Mouse (Mus musculus): Measurements from ENCODE around the gene Snrpa1. TPM values are rescaled to one million over a fixed set of nuclear protein-coding genes. Genes with fewer than 3 reads are reported as not detected.

Gene Snrpa1
- total RNA-seq, 2 experiments from 2014 or later: 31.4 to 36.8 TPM

- DNase-seq (ENCODE audit: low spot score in 2 of 2): no peak
Measured at GRCm38 (mm10) chr7:66111211-66111610, 52.4 kb downstream of the Snrpa1 start.

GRCm38 (mm10) chr7:66113561-66113960 lies 54.8 kb downstream of the Snrpa1 start:
- no peak for DNase-seq (ENCODE audit: low spot score in 2 of 2)

GRCm38 (mm10) chr7:66115821-66116343 lies 57.1 kb downstream of the Snrpa1 start:
- DNase-seq (ENCODE audit: low spot score in 2 of 2): no peak

GRCm38 (mm10) chr7:66116906-66117482 lies 58.2 kb downstream of the Snrpa1 start:
- DNase-seq (ENCODE audit: low spot score in 2 of 2): no peak

GRCm38 (mm10) chr7:66118046-66118445 lies 59.2 kb downstream of the Snrpa1 start:
- no peak for DNase-seq (ENCODE audit: low spot score in 2 of 2)

GRCm38 (mm10) chr7:66118796-66119195 lies 60.0 kb downstream of the Snrpa1 start:
- no peak for DNase-seq (ENCODE audit: low spot score in 2 of 2)

GRCm38 (mm10) chr7:66120139-66120538 lies 61.3 kb downstream of the Snrpa1 start:
- DNase-seq (ENCODE audit: low spot score in 2 of 2): no peak

- DNase-seq (ENCODE audit: low spot score in 2 of 2): no peak
Measured at GRCm38 (mm10) chr7:66120702-66121396, 62.0 kb downstream of the Snrpa1 start.

Other genes with a start within 250 kb of the Snrpa1 start
- gene Pcsk6, start 197.3 kb upstream of the Snrpa1 start, total RNA-seq (2021): 10 to 100 TPM; 45.4 to 64.7 TPM
- not detected for gene Gm45213, start 15.4 kb upstream of the Snrpa1 start, total RNA-seq (2021)
- 10 to 100 TPM; 45.6 to 51.9 TPM for gene Selenos, start 20.6 kb downstream of the Snrpa1 start, total RNA-seq (2021)
- gene Chsy1, start 50.5 kb downstream of the Snrpa1 start, total RNA-seq (2021): 10 to 100 TPM; 32.0 to 35.9 TPM